Mouse (Mus musculus) ES-E14 (cell line): ENCODE data around the gene Tas2r134.

ENCODE experiments used
- CHD2 ChIP-seq: IDR thresholded peaks from 2 replicates; pipeline ENCODE4 v1.6.1; 2014; ENCODE audit warnings: mild to moderate bottlenecking, low read depth, low read length, inconsistent platforms
- HCFC1 ChIP-seq: IDR thresholded peaks from 2 replicates; pipeline ENCODE4 v1.6.1; 2012; ENCODE audit warnings: low read length, inconsistent platforms, borderline replicate concordance; ENCODE audit not compliant: insufficient read depth
- MAFK ChIP-seq: IDR thresholded peaks from 2 replicates; pipeline ENCODE4 v1.6.1; 2014; ENCODE audit warnings: mild to moderate bottlenecking, low read depth, low read length, inconsistent platforms; ENCODE audit not compliant: insufficient read depth
- ZNF384 ChIP-seq: IDR thresholded peaks from 2 replicates; pipeline ENCODE4 v1.6.1; 2012; ENCODE audit warnings: low read depth, low read length, inconsistent platforms

GRCm38 (mm10) chr2:51674321-51674720, 47.0 kb downstream of the Tas2r134 start:
- TF ChIP-seq ZNF384 (no peak), CHD2 (no peak), MAFK (no peak), HCFC1 (no peak)
